Mouse (Mus musculus) thymus, adult 18-20 months (tissue): ENCODE results near the gene Tmem265.

Experiments
- DNase-seq, 2 experiments: peaks; one replicate each; pipeline ENCODE4 v3.0.0; 2022; ENCODE audit warnings: mixed read lengths in 2 of 2

Tmem265 gene

GRCm38 (mm10) chr7:127561340-127561858, at the start of gene Tmem265:
Gene Tmem265 (plus strand): TSS chr7:127561390.
- DNase-seq: no peak

GRCm38 (mm10) chr7:127511808-127512230, 49.4 kb upstream of the Tmem265 start, which contains the start of gene Srcap:
Gene Srcap (plus strand): TSS chr7:127511983.
- peak; percentile 94 to 97 for DNase-seq

DNA sequence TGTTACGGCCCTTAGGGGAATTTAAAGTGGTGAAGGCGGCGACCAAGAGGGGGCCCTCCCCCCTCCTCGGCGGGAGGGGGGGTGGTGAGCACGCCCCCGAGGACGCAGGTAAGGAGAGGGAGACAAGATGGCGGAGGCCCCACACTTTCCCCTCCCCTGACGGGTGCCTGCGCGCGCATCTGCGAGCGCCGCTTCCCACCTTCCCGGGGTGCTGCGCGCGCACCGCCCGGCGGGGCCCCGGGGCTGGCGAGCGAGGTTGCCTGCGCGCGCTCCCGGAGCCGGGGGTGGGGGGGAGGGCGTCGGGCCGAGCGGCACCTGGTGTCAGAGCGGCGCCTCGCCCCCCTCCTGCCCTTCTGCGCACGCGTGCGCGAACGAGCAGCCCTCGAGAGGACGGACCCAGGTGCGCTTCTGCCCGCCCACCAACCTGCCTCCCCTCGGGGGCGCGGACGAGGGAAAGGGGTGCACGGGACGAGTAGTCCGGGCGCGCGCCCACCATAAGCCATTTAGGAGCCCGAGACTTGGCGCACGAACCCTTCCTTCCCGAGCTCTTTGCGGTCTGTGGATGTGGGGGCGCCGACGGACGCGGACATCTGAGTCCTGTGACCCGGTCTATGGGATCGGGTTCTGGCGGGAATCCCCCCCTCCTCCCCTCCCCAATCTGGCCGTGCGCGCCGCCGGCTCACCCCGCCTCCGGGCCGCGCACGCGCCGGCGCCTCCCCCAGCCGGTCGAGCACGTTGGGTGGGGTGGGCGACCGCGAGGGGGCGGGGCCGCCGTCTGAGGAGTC, 48.8 kb upstream of the Tmem265 start:
- DNase-seq: peak; percentile 93 to 94

- peak in 1 of 2 experiments; percentile 25 for DNase-seq
These were observed 48.2 kb upstream of the Tmem265 start for GRCm38 (mm10) chr7:127513016-127513390.

GRCm38 (mm10) chr7:127513781-127514180, 47.4 kb upstream of the Tmem265 start:
- no peak for DNase-seq

DNA sequence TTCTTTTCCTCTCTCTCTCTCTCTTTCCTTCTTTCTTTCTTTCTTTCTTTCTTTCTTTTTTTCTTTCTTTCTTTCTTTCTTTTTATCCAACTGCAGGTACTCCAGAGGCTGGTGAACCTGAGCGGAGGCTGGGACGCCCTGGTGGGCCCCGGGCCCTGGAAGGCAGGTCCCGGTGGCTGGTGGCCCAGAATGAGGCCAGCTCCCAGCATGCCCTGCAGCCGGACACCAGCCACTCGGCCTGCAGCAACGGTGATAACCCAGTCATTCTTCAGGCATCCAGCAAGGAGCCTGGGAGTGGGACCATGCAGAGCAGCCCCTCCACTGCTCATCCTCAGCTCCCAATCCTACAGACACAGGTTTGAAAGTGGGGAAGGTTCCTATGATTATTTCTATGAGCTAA, 45.3 kb upstream of the Tmem265 start:
- no peak for DNase-seq

DNA sequence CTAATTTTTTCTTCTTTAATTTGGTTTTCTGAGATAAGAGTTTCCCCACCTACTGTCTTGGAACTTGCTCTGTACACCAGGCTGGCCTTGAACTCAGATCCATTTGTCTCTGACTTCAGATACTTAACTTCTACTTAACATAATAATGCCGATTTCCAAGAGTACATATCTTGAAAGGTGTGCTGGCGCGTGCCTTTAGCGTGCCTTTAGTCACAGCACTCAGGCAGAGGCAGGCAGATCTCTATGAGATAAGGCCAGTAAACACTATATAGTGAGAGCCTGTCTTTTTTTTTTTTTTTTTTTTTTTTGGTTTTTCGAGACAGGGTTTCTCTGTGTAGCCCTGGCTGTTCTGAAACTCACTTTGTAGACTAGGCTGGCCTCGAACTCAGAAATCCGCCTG, 44.8 kb upstream of the Tmem265 start:
- no peak for DNase-seq

GRCm38 (mm10) chr7:127519284-127519683, 41.9 kb upstream of the Tmem265 start, which contains the start of gene Gm42715:
Gene Gm42715 (plus strand): TSS chr7:127519584.
- DNase-seq: no peak

GRCm38 (mm10) chr7:127541671-127542070, 19.5 kb upstream of the Tmem265 start:
- no peak for DNase-seq

DNA sequence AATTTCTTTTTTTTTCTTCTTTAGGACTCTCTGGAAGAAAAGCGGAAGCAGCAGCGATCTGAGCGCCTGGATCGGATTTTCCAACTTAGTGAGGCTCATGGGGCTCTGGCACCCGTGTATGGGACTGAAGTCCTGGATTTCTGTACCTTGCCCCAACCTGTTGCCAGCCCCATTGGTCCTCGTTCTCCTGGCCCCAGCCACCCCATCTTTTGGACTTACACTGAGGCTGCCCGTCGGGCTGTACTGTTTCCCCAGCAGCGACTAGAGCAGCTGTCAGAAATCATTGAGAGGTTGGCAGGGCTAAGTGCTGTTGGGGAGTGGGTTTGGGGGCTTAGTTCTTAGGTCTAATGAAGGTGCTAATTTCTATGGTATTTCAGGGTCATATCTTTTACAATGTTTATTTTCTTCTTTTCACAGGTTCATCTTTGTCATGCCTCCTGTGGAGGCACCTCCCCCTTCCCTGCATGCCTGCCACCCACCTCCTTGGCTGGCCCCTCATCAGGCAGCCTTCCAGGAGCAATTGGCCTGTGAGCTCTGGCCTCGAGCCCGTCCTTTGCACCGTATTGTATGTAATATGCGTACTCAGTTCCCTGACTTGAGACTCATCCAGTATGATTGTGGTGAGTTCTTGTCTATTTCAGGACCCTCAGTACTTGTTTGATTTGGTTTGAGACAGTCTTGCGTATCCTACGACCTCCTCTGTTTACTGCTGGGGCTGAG, 11.9 kb upstream of the Tmem265 start:
- DNase-seq: no peak

- no peak for DNase-seq
These were observed 9.6 kb upstream of the Tmem265 start for GRCm38 (mm10) chr7:127551558-127551957.

GRCm38 (mm10) chr7:127560580-127560979, 610 bp upstream of the Tmem265 start:
- no peak for DNase-seq

DNA sequence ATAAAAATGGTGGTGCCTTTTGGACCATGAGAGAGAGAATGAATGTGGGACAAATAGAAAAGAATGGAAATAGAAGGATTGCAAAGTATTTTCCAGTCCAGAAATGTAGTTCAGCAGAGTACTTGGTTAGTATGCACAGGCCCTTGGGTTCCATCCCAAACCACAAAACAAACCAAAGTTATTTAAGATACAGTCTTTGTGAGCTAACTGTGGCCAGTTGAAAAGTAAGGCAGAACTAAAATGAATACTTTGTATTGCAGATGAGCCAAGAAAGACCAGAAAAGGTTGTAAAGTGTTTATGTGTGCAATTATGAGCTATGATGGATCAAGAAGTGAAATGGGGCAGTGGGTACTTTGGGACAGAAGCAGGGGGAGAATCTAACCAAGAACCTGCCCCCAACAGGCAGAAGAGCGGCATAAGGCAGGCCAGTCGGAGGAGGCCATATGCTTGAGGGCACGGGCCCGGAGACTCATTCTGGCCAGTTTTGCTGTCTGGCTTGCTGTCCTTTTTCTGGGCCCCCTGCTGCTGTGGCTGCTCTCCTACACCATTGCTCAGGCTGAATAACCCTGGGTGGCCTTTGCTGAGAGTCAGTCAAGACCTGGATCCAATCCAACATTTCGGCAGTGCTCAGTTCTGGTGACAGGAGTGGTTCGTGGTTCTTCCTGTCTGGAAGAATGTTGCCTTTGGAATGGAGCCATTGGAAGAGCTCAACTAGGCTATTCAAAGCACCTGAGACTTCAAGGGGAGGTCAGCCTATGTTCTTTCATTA, 3.4 kb downstream of the Tmem265 start:
- DNase-seq: no peak

GRCm38 (mm10) chr7:127572895-127573471, 11.8 kb downstream of the Tmem265 start, which contains the start of gene Phkg2:
Gene Phkg2 (plus strand): TSS chr7:127573340.
- peak; percentile 85 to 94 for DNase-seq

DNA sequence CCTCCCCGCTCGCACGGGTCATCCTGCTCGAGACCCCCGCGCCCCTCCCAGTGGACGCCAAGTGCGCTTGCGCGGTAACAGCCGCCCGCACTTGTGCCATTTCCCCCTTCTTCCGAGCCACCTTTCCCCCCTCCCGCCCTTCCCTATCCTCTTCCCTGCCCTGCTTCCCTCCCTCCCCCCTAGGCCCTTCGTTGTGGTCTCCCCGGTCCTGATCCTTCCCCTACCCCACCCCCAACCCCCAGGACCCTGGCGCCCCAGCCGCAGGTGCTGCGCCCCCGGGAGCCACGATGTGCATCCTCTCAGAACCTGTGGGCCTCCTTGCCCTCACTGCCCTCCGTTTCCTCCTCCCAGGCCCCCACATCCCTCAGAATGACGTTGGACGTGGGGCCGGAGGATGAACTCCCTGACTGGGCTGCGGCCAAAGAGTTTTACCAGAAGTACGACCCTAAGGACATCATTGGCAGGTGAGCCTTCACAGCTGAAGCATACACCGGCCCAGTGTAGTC, 12.4 kb downstream of the Tmem265 start:
- peak; percentile 32 to 41 for DNase-seq

DNA sequence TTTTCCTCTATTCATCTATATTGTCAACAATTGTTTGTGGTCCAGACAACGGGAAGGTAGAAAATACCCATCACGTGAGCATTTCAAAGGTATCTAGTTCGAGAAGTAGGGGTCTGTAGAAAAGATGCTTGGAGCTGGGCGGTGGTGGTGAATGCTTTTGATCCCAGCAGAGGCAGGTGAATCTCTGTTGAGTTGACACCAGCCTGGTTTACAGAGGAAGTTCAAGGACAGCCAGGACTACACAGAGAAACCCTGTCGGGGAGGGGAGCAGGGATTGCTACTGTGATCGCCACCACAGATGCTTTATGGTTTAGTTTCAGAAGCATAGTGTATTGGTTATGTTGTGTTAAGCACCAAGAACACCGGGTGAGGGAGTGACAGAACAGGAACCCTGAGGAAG, 12.9 kb downstream of the Tmem265 start:
- DNase-seq: no peak

DNA sequence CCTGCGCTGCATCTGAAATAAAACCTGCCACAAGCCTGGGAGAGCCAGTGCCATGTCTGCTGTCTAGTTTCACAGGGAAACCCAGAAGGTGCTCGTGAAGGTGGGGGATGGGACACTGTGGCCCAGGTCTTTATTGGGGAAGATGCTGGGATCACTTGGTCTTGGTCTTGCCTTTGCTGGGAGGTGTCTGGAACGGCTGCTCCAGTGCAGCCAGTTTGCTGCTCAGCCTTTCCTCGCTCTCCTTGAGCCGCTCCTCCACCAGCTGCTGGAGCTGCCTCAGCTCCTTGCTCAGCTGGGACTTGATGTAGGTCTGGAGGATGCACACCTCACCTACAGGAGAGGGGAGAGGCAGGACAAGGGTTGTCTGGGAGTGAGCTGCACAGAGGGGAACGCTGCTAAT, 22.1 kb downstream of the Tmem265 start:
- no peak for DNase-seq

DNA sequence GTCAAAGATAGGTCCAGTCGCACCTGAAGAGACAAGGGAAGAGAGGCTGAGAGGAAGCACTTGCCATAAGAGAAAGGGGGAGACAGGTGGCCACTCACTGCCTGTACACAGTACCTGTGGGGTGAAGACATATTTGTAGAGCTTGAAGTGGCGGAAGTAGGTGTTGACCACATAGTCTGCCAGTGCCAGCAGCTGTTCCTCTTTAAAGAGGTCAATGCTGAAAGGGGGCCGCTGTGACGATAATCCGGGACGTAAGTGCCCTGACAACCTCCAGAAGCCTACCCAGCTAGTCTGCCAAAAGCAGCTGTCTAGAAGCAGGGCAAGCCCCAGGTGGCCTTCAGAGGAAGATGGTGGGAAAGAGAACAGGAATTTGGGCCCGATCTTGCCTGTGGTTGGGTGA, 23.8 kb downstream of the Tmem265 start:
- peak in 1 of 2 experiments; percentile 3 for DNase-seq

GRCm38 (mm10) chr7:127586149-127586548, 25.0 kb downstream of the Tmem265 start:
- no peak for DNase-seq

DNA sequence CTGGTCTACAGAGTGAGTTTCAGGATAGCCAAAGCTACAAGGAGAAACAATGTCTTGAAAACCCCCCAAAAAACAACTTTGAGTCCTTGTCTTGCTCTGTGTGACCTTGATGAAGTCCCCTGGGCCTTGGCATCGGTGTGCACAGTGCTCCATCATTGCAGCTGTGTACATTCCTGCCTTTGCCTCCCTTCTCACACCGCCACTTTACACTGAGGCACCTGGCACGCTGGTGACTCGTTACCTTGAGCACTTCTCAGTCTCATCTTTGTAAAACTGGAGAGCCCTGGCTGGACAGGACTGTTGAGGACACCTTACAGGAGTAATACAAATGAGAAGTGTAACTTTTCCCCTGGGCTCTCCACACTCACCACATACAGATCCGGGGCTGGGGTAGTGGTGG, 26.0 kb downstream of the Tmem265 start:
- DNase-seq: peak in 1 of 2 experiments; percentile 4

GRCm38 (mm10) chr7:127588011-127588871, 27.1 kb downstream of the Tmem265 start, which contains the start of the genes Ccdc189 and Rnf40:
Gene Ccdc189 (minus strand): TSS chr7:127588595.
Gene Rnf40 (plus strand): TSS chr7:127588767.
- peak; percentile 87 to 94 for DNase-seq
